Mouse (Mus musculus) adipocyte (in vitro differentiated cells): ENCODE data around the gene Aup1.
A peak's percentile ranks its signal among the peaks of the same experiment; 100 is the strongest.

Experiments used
- DNase-seq: peaks from one replicate; pipeline ENCODE4 v3.0.0-alpha.2; 2016; ENCODE audit warnings: low spot score

The Aup1 gene

DNA sequence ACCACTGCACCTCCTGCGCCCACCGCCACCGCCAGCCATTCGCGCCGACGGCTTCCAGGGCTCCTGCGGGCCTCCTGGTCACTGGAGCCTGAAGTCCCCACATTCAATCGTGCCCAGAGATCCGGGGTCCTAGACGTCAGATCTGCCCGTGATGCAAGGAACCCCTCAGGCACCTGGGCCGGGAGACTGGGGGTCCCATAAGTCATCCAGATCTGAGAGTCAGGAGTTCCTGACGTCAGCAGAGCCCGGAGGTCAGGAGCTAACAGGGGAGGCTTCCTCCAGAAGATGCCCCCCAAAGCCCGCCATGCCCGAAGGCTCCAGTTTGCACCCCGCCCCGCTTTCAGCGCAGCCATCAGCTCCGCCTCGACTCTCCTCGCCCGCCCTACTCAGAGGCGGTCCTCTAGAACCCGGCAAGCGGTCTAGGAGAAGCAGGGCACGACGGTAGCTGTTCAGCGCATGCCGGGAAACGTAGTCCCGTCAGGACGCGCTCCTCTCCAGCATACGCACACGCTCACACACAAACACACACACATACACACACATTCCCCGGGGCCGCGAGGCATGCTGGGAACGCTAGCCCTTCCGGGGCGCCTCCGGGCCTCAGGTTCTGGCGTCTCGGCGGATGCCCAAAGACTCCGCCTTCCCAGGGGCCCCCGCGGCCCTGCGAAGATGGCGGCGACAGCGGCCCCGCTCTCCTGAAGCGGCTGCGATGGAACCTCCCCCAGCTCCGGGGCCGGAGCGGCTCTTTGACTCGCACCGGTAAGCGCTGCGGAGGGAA, at the start of gene Aup1:
Gene Aup1, plus strand, starts transcription at position 448 of the 778 bp plus-strand sequence.
- DNase-seq: peak; percentile 100

GRCm38 (mm10) chr6:83004872-83005271, 49.4 kb upstream of the Aup1 start:
- DNase-seq: peak; percentile 56

GRCm38 (mm10) chr6:83005444-83006011, 48.8 kb upstream of the Aup1 start:
- no peak for DNase-seq

GRCm38 (mm10) chr6:83006114-83006513, 48.2 kb upstream of the Aup1 start:
- DNase-seq: peak; percentile 65

DNA sequence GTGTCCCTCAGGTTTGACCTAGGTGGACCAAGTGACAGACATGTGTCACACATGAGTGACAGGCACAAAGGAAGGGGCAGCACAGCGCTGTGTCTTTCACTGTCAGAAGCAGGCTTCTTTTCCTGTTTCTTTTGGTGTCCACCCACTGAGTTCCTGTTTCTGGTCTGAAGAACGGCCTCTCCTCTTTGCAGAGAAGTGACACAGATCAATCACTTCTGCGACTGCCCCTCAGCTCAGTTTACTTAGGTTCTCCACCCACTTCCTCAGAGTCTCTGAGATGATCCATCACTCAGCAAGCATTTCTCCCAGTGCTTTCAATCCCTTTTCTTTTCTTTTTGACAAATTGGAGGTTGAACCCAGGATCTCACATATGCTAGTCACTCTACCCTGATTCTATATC, 45.7 kb upstream of the Aup1 start:
- DNase-seq: no peak

DNA sequence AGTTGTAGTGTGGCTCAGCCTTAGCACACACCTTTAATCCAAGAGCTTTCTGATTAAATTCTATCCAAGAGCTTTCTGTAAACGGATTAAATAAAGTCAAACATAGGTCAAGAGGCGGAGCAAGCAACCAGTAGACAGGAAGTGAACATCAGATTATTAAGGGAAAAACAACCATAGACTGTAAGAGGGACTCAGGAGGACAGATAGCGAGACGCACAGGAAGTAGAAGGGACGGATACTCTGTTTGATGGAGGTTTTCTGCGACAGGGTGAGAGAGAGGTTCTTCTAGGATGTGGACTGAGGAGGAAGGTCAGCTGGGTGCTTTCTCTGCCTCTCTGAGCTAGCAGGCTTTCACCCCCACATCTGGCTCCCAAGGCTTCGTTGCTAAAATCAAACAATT, 44.3 kb upstream of the Aup1 start:
- DNase-seq: no peak

GRCm38 (mm10) chr6:83011255-83011654, 43.1 kb upstream of the Aup1 start:
- no peak for DNase-seq

DNA sequence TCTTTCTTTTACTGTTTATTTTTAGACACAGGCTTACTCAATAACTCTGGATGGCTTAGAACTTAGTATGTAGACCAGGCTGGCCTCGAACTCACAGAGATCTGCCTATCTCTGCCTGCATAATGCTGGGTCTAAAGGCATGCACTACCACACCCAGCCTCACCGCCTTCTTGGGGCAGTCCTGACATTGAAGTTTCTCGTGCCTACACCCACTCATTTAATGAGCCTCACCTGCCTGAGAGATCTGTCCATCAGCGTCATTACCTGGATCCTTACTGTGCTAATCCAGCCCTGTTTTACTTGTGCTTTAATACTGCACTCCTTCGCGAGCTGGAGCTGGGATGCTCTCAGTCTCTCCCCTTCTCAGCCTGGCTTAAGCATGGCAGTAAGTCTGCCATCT, 42.6 kb upstream of the Aup1 start:
- DNase-seq: no peak

DNA sequence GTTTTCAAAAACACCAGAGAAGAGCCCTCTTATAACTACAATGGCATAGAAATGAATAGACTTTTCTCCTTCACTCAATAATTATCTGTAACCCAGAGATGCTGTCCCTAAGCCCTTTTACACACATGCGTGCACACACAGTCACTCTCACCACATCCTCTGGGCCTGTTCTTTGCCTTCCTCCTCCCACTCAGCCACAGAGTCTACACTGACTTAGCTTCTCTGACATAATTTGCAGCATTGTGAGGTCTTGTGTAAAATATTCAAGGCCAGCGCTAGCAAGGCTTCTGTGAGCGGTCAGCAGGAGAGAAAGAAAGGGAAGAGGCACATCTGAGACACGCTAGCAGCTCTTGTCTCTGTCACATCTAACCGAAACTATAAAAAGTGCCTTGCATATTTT, 40.9 kb upstream of the Aup1 start:
- peak; percentile 24 for DNase-seq

DNA sequence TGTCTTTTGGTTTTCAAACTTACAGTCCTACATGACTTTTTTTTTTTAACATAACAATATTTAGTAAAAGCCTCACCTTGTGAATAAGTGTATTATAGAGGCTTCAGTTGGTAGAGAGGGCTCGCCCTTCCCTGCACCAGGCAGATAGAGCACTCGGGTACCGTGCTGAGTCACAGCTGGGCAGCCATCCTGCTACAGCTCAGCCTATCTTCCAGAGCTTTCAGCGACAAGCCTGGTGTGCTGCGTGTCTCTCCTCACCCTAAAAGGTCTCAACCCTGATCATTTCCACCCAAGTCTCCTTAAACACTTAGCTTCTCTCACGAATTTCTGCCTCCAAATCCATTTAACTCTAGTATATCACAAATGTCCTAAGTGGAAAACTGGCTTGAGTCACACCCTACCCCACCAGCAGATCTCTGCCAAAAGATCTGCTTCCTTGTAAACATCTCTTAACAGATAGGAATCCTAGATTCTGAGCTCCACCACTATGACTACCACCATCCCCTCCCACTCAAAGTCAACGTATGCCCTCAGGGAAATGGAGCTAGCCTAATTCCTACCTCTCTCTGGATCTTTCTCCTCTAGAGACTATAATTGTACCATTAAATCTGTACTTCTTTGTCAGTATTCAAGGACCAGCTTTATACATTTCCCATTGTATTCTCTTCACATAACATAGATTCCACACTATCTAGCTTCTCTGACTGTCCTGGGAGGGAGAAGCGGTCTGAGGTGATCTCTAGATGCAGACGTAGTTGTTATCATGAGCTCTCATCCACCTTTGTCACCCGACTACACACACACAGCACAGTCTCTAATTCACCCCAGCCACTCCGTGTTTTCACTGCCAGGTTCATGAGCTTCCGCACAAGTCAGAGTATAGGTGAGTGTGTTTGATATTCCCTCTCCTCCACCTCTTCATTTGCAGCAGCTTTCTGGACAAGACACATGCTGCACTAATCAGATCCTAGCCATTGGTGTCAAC, 39.5 kb upstream of the Aup1 start:
- DNase-seq: peak; percentile 60

DNA sequence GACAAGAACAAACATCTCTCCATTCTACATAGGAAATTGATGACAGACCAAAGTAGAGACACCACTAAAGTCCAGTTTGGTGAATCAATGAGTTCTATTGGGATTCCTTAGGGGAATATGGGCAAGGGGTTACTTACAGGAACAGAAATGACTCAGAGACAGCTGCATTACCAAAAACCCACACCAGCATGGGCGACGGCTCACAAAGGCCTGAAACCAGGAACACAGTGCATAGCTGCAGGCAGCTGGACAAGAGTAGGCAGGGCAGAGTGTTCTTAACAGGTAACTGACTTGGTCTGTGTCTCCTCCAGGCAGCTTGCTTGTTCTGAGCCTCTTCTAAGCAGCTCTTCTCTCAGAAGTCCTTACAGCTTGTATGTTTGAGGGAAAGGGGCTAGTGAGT, 38.6 kb upstream of the Aup1 start:
- DNase-seq: peak; percentile 25

DNA sequence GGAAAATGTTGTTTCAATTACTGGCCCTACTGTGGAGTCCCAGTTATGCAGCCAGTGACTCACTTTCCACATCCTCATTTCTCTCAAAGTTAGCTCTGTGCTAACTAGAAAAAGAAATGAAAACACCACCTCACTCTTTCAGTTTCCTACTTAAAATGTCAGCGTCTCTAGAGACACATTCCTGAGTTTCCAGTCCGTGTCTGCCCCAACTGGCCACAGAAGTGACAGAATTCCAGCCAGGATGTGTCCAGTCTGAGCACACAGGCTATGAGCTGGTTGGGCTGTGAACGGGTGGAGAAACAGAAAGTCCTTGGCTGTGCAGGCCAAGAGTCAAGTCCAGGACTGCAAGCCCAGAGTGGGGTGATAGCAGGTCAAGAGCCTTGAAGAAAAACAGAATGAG, 37.1 kb upstream of the Aup1 start:
- peak; percentile 95 for DNase-seq

DNA sequence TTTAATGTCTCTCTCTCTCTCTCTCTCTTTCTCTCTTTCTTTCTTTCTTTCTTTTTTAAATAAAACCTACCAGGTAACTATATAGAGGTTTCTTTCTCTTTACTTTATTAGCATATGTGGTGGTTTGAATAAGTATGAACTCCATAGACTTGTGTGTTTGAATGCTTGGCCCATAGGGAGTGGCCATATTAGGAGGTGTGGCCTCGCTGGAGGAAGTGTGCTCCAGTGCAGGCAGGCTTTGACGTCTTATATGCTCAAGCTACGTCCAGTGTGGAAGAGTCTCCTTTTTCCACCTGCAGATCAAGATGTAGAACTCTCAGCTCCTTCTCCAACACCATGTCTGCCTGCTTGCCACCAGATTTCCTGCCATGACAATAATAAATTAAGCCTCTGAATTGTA, 35.3 kb upstream of the Aup1 start:
- DNase-seq: no peak

GRCm38 (mm10) chr6:83020121-83020520, 34.2 kb upstream of the Aup1 start:
- no peak for DNase-seq

DNA sequence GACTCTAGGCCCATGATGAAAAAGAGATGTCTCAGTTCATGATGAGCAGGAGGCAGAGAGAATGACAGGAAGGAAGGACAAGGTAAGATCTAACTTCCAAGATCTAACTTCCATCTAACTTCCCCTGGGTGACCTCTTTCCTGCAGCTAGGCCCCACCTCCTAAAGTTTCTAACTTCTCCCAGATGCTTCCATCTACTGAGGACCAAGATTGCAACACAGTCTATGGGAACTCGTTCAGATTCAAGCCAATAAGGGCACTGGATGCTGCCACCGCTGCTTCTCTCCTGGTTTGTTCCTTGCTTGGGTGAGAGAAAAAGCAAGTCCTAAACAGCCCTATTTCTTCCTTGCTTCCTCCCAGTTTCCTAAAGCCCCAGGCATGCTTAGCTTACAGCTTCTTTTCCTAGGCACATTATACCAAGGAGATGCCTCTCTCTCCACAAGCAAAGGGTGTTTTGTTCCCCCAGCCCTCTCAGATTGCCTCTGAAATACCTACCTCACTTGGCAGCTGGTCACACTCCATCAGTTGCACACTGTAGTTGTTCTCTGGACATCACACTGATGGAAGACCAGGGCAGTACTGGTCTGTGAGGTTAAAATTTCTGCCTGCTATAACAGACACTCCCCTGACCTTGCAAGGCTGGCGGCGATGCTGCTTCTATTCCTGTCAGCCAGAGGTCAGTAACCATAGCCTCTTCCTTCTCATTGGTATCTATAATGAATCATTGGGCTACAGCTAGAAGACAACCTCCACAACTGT, 33.3 kb upstream of the Aup1 start:
- peak; percentile 43 for DNase-seq

DNA sequence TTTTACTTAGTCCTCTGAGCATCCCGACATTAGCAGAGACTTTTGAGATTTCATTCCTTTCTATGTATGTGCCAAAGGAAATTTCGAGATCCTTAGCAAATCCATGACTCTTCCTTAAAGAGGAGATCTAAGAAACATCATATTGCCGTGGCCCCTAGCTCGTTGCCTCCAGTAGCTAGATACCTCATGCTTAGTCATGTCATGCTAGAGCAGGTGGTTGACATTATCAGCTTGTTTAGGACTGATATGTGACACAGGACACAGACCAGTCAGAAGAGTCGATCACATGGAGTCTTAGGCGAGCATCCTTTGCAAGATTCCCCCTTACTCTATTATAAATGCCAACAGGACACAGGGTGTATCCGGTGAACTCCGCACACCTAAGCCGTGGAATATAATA, 31.3 kb upstream of the Aup1 start:
- DNase-seq: no peak

DNA sequence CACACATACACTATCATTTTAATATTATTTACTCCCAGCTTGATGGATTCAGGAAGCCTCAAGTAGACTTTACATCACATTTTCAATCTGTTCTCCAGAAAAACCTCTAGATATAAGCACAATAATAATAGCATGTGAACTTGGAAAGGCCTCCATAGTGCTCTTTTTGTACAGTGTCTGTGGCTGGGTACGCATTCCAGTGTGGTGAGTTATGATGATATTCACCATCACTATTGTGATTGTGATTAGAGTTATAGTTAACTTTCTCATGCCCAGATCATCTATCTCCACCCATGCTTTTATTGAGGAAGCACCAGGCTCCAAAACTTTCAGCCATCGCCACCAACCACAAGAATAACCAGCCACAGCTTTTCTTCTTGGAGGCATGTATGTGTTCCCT, 30.5 kb upstream of the Aup1 start:
- DNase-seq: no peak

DNA sequence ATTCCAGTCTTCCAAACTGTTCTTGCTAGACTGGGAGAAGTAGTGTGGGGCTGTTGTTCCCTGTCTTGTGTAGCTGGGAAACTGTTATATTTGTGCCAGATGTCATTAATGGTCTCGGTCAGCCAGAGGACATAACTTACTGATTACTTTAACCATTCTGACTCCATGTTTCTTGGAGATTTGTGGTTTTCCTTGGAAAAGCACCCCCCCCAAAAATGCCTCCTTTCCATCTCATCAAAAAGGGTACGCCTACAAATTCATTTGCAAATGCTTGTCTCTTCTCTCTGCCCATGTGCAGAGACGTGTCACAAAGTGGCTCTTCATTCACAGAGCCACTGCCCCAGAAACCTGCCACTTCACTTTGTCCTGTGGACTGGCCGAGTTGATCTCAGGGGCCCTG, 29.9 kb upstream of the Aup1 start:
- no peak for DNase-seq

DNA sequence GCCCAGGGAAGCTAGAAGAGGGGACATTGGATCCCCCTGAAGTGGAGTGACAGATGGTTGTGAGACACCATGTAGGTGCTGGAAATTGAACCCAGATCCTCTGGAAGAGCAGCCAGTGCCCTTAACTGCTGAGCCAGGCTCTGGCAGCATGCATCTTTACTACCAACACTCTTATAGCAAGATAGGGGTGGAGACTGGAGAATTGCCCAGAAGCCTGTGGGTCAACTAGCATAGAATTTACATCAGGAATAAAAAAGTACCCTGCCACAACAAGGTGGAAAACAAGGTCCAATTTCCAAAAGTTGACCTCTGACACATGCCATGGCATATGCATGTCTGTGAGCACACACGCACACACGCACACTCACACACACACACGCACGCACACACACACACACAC, 29.1 kb upstream of the Aup1 start:
- DNase-seq: no peak

- DNase-seq: no peak
Measured at GRCm38 (mm10) chr6:83027293-83027692, 27.0 kb upstream of the Aup1 start.

DNA sequence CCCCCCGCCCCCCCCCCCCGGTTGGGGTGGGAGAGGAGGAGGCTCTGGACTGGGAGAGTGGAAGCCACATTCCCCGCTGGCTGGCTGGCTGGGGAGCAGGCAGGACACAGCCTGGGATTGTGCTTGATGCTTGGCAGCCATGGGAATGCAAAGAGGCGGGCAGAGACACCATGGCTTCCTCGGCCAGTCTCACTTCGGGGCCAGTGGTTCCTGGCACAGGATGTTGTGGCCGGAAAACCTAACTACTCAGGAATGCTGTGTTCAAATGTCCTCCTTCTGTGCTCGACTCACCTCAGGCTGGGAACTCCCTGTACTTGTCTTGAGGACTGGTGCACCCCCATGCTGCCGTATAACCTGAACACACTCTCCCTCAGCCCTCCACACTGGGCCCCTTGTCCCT, 26.6 kb upstream of the Aup1 start:
- DNase-seq: no peak

DNA sequence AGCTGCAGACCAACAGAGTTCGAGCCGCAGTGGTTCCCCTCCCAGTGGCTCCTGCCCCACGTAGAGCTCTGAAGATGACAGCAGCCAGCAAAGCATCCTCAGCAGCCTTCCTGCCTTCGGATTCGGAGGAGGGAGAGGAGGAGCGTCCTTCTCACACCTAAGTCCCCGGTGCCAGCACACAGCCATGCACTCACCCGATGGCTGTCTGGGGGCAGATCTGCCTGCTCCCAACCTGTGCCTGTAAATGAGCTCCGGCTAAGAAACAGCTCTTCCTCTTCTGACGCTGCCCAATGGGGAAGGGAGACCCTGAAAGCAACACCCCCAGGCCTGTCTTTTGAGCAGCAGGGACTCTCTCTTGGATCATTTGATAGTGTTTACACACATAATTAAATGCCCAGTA, 24.5 kb upstream of the Aup1 start:
- DNase-seq: no peak
